In the genomic region with DNA sequence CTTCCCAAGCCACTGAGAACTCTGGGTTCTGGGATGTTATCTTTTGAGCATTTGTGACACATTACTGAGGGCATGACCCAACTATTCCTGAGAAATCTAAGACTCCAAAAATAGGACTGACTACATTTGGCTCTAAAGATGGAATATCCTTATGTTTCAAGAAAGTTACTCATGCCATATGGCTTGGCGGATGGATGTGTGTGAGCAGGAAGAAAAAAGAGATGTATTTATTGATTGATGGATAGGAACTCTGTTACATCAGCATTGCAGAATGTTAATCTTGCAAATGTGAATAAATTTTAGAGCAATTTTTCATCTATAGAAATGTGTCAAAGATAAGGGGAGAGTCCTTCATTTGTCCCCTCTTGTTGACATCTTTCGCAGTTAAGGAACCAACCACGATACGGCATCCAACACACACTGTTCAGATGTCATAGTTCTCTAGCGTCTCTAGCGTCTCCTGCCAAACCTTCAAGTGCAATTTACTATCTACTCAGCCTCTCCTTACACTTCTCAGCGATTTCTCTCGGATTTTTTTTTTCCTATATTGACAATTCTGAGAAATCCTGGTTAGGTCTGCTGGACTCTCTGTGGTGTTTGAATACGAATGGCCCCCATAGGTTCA, we compare ENCODE assay signal across 10 mouse cellular contexts.
"Had no signal": no experiment of that assay in that cellular context is flagged by ENCODE, and none has a peak within 500 bp of the region (broad histone marks: within the 10 kb centered on the region; RNA-seq: fewer than 3 reads in every experiment).

No protein-coding gene starts in this region.

- H3K4me3 ChIP-seq: liver, embryonic 15.5 days; midbrain, embryonic 13.5 days had no signal

- H3K9ac ChIP-seq: liver, embryonic 15.5 days; midbrain, embryonic 13.5 days had no signal

- DNase-seq: kidney, postnatal 10 days; kidney, postnatal 4 days; lung, adult 2 months; lung, postnatal 36 days; right cerebral cortex, postnatal 14 days; thymus, postnatal 4 days had no signal

- H3K4me1 ChIP-seq: liver, embryonic 15.5 days; midbrain, embryonic 13.5 days had no signal

- H3K27me3 ChIP-seq: liver, embryonic 15.5 days; midbrain, embryonic 13.5 days had no signal

- H3K27ac ChIP-seq: liver, embryonic 15.5 days; midbrain, embryonic 13.5 days had no signal

- H3K9me3 ChIP-seq: liver, embryonic 15.5 days; midbrain, embryonic 13.5 days had no signal

- ATAC-seq: lung, postnatal 0 days; midbrain, embryonic 13.5 days had no signal

- H3K36me3 ChIP-seq: liver, embryonic 15.5 days had no signal

- H3K4me2 ChIP-seq: liver, embryonic 11.5 days; liver, embryonic 15.5 days; midbrain, embryonic 13.5 days had no signal
